Mouse (Mus musculus): ENCODE measurements around the gene Arsb. TPM values are rescaled to one million over a fixed set of nuclear protein-coding genes. Genes with fewer than 3 reads are reported as not detected.

Gene Arsb
- polyA plus RNA-seq, 1 experiment: 26.0 TPM

GRCm38 (mm10) chr13:93850674-93851073 is 79.2 kb downstream of the Arsb start:
- TF ChIP-seq CTCF (IDR thresholded peaks at IDR 0.05; ENCODE audit: insufficient read depth, low read length) (no peak), POLR2A (IDR thresholded peaks at IDR 0.05; ENCODE audit: borderline replicate concordance, extremely low read depth, low read depth, low read length) (no peak)
- no peak overlapping the region for H3K4me3 ChIP-seq (replicated peaks; ENCODE audit: extremely low read depth, low read depth, low read length)
- H3K4me1 ChIP-seq (ENCODE audit: control insufficient read depth, insufficient read depth, low read length): peaks cover 4% of the 10 kb centered on the region; the same call in 1 of the 2 replicates
- DNase-seq: no peak
- 57% methylated on average over 4 of the region's 4 CpGs for WGBS

DNA sequence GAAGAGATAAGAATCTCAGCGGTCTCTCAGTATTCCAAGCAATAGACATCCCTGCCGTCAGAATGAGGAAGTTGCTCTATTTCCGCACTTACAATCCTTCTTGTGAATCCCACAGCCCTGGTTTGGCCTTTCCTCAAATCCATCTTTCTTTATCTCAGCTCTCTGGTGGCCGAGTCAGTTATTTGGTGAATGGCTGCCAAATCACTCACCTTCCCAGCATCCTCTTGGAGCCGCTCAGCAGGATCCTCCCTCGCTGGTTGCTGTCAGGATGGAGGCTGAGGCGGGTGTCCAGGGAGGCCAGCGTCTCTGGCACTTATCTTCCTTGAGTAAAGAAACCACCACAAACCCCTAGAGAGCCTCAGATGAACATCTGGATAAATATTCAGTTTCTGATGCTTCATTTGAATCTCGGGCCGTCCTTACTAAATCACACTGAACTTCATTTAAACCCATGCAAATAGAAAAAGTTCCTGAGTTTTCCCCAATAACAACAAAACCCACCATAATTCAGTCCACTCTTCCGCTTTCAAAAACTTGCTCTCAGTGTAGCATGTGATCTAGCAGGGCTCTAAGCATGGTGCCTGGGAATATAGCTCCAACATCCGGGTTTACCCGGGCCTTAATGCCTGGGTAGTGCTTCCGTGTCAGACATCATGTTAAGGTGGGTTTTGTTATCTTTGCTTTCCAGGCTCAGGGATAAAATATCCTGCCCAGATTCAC is 81.1 kb downstream of the Arsb start:
- no peak for DNase-seq
- no peak overlapping the region for H3K4me3 ChIP-seq (replicated peaks; ENCODE audit: extremely low read depth, low read depth, low read length)
- 58% methylated on average over 14 of the region's 14 CpGs for WGBS
- TF ChIP-seq POLR2A (IDR thresholded peaks at IDR 0.05; ENCODE audit: borderline replicate concordance, extremely low read depth, low read depth, low read length) (no peak), CTCF (IDR thresholded peaks at IDR 0.05; ENCODE audit: insufficient read depth, low read length) (no peak)
- peaks cover 2% of the 10 kb centered on the region; the same call in 1 of the 2 replicates for H3K4me1 ChIP-seq (ENCODE audit: control insufficient read depth, insufficient read depth, low read length)

- no peak for TF ChIP-seq POLR2A (IDR thresholded peaks at IDR 0.05; ENCODE audit: borderline replicate concordance, extremely low read depth, low read depth, low read length)
- no peak for TF ChIP-seq CTCF (IDR thresholded peaks at IDR 0.05; ENCODE audit: insufficient read depth, low read length)
- Histone ChIP-seq H3K4me3 (replicated peaks; ENCODE audit: extremely low read depth, low read depth, low read length) (no peak overlapping the region), H3K4me1 (ENCODE audit: control insufficient read depth, insufficient read depth, low read length) (peaks cover 2% of the 10 kb centered on the region; the same call in 1 of the 2 replicates)
- no peak for DNase-seq
- WGBS: 93% methylated on average over 6 of the region's 6 CpGs
These were observed 82.3 kb downstream of the Arsb start for GRCm38 (mm10) chr13:93853767-93854166.

GRCm38 (mm10) chr13:93854325-93854724 is 82.9 kb downstream of the Arsb start:
- TF ChIP-seq POLR2A (IDR thresholded peaks at IDR 0.05; ENCODE audit: borderline replicate concordance, extremely low read depth, low read depth, low read length) (no peak), CTCF (IDR thresholded peaks at IDR 0.05; ENCODE audit: insufficient read depth, low read length) (no peak)
- Histone ChIP-seq H3K4me1 (ENCODE audit: control insufficient read depth, insufficient read depth, low read length) (peaks cover 2% of the 10 kb centered on the region; the same call in 1 of the 2 replicates), H3K4me3 (replicated peaks; ENCODE audit: extremely low read depth, low read depth, low read length) (no peak overlapping the region)
- no peak for DNase-seq
- WGBS: 86% methylated on average over 8 of the region's 8 CpGs

GRCm38 (mm10) chr13:93854966-93855562 is 83.6 kb downstream of the Arsb start:
- WGBS: 71% methylated on average over 3 of the region's 3 CpGs
- peaks cover 2% of the 10 kb centered on the region; the same call in 1 of the 2 replicates for H3K4me1 ChIP-seq (ENCODE audit: control insufficient read depth, insufficient read depth, low read length)
- no peak overlapping the region for H3K4me3 ChIP-seq (replicated peaks; ENCODE audit: extremely low read depth, low read depth, low read length)
- DNase-seq: no peak
- TF ChIP-seq POLR2A (IDR thresholded peaks at IDR 0.05; ENCODE audit: borderline replicate concordance, extremely low read depth, low read depth, low read length) (no peak), CTCF (IDR thresholded peaks at IDR 0.05; ENCODE audit: insufficient read depth, low read length) (no peak)

- TF ChIP-seq CTCF (IDR thresholded peaks at IDR 0.05; ENCODE audit: insufficient read depth, low read length) (peak; percentile 42), POLR2A (IDR thresholded peaks at IDR 0.05; ENCODE audit: borderline replicate concordance, extremely low read depth, low read depth, low read length) (no peak)
- Histone ChIP-seq H3K4me1 (ENCODE audit: control insufficient read depth, insufficient read depth, low read length) (peaks cover 2% of the 10 kb centered on the region; the same call in 1 of the 2 replicates), H3K4me3 (replicated peaks; ENCODE audit: extremely low read depth, low read depth, low read length) (no peak overlapping the region)
- no peak for DNase-seq
- WGBS: 22% methylated on average over 11 of the region's 11 CpGs
These were observed 84.3 kb downstream of the Arsb start for GRCm38 (mm10) chr13:93855701-93856183.

DNA sequence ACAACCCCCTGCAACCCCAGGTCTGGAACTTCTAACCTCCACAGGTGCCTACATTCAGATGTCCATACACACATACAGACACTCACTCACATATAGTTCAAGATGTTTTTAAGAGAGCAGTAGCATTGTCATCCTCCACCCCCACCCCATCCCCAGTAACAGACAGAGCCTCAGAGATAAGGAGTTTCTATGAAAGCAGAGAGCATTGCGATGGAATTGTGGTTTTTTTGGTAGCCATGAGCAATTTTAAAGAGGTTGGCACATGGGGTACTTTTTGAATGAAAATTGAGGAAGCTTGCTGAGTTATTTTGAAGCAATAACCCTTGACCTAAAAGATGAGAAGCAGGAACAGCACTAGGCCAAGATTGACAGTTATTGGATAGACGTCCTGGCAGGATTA is 89.8 kb downstream of the Arsb start:
- 72% methylated on average over 2 of the region's 2 CpGs for WGBS
- no peak for DNase-seq
- no peak for TF ChIP-seq POLR2A (IDR thresholded peaks at IDR 0.05; ENCODE audit: borderline replicate concordance, extremely low read depth, low read depth, low read length)
- TF ChIP-seq CTCF (IDR thresholded peaks at IDR 0.05; ENCODE audit: insufficient read depth, low read length): no peak
- H3K4me3 ChIP-seq (replicated peaks; ENCODE audit: extremely low read depth, low read depth, low read length): no peak overlapping the region
- no peaks in the 10 kb centered on the region for H3K4me1 ChIP-seq (ENCODE audit: control insufficient read depth, insufficient read depth, low read length)

DNA sequence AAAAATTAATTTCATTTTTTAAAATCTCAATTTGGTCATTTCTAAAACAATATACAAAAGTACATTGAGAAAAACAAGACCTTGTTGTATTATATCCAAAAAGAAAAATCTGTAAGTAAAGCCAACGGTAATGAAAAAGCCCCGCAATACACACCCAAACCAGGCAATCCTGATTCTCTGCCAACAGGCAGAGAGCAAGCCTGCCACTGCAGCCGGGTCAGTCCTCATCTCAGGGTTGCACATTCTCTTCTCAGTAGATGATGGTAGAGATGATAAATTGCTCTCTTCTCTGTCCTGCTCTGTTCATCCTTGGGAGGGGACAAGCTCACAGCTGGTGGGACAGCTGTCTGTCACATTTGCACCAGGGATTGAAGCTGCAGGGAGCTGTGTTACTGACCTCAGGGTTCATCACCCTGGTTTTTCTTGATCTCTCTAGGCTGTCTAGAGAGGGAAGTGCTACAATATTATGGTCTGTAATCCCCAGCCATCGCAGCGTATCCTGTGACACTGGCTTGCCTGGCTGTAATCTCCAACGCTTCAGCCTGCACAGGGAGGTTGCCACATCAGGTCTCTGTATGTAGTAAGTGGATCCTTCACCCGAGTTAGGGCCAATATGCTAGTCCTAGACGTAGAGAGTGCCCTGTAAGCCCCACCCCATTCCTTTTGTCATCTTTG is 92.8 kb downstream of the Arsb start:
- Histone ChIP-seq H3K4me3 (replicated peaks; ENCODE audit: extremely low read depth, low read depth, low read length) (no peak overlapping the region), H3K4me1 (ENCODE audit: control insufficient read depth, insufficient read depth, low read length) (no peaks in the 10 kb centered on the region)
- 60% methylated on average over 8 of the region's 8 CpGs for WGBS
- no peak for TF ChIP-seq CTCF (IDR thresholded peaks at IDR 0.05; ENCODE audit: insufficient read depth, low read length)
- TF ChIP-seq POLR2A (IDR thresholded peaks at IDR 0.05; ENCODE audit: borderline replicate concordance, extremely low read depth, low read depth, low read length): no peak
- DNase-seq: no peak

DNA sequence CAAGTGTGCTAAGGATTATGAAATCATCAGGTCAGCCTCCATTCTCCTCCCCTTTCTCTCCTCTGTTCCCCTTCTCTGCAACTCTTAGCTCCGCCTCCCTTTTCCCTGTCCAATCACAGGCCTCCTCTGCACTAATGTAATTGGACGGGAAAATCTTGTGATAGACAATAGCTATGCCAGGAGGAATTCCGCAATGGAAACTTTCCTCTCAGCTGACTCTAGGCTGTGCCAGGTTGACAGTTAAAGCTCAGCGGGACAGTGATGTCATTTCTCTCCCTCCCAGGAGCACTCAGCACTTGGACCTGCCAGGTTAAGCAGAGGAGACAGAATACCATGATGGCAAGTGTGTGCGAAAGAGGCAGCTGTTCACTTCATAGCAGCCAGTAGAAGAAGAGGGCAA is 95.2 kb downstream of the Arsb start:
- TF ChIP-seq CTCF (IDR thresholded peaks at IDR 0.05; ENCODE audit: insufficient read depth, low read length) (no peak), POLR2A (IDR thresholded peaks at IDR 0.05; ENCODE audit: borderline replicate concordance, extremely low read depth, low read depth, low read length) (no peak)
- DNase-seq: no peak
- H3K4me1 ChIP-seq (ENCODE audit: control insufficient read depth, insufficient read depth, low read length): no peaks in the 10 kb centered on the region
- H3K4me3 ChIP-seq (replicated peaks; ENCODE audit: extremely low read depth, low read depth, low read length): no peak overlapping the region
- 80% methylated on average over 5 of the region's 5 CpGs for WGBS
